Mouse (Mus musculus): ENCODE results near the gene Mmgt1. TPM values are rescaled to one million over a fixed set of nuclear protein-coding genes. Genes with fewer than 3 reads are reported as not detected.

Gene Mmgt1
- polyA plus RNA-seq, 1 experiment from 2014 or later = 25.1 TPM

- no peaks in the 10 kb centered on the region for H3K36me3 ChIP-seq
- H3K4me3 ChIP-seq = no peak overlapping the region
- H3K4me1 ChIP-seq = no peaks in the 10 kb centered on the region
- no peaks in the 10 kb centered on the region for H3K27me3 ChIP-seq
- H3K9me3 ChIP-seq = no peaks in the 10 kb centered on the region
- ATAC-seq (ENCODE audit: insufficient number of reproducible peaks, insufficient read depth, low FRiP score, low TSS enrichment, low read depth) = no peak
- no peak overlapping the region for H3K9ac ChIP-seq
- 25% methylated on average over 6 of the region's 6 CpGs for WGBS
- no peak overlapping the region for H3K27ac ChIP-seq
- H3K4me2 ChIP-seq = no peak overlapping the region
These were observed 25.4 kb downstream of the Mmgt1 start for GRCm38 (mm10) chrX:56572465-56572864.

GRCm38 (mm10) chrX:56553584-56553983 lies 44.3 kb downstream of the Mmgt1 start:
- 78% methylated on average over 3 of the region's 3 CpGs for WGBS
- Histone ChIP-seq H3K9me3 (no peaks in the 10 kb centered on the region), H3K4me2 (no peak overlapping the region), H3K4me3 (no peak overlapping the region), H3K36me3 (no peaks in the 10 kb centered on the region), H3K27ac (no peak overlapping the region), H3K9ac (no peak overlapping the region), H3K27me3 (no peaks in the 10 kb centered on the region), H3K4me1 (no peaks in the 10 kb centered on the region)
- ATAC-seq (ENCODE audit: insufficient number of reproducible peaks, insufficient read depth, low FRiP score, low TSS enrichment, low read depth) = no peak

GRCm38 (mm10) chrX:56549506-56549905 lies 48.4 kb downstream of the Mmgt1 start, which contains the start of gene Gm648:
Gene Gm648 (minus strand): TSS chrX:56549606.
- Histone ChIP-seq H3K27me3 (no peaks in the 10 kb centered on the region), H3K36me3 (no peaks in the 10 kb centered on the region), H3K27ac (no peak within 1 kb of the TSS), H3K4me3 (no peak within 1 kb of the TSS), H3K9me3 (no peaks in the 10 kb centered on the region), H3K9ac (no peak within 1 kb of the TSS), H3K4me2 (no peak within 1 kb of the TSS), H3K4me1 (no peaks in the 10 kb centered on the region)
- no peak for ATAC-seq (ENCODE audit: insufficient number of reproducible peaks, insufficient read depth, low FRiP score, low TSS enrichment, low read depth)
- 86% methylated on average over 7 of the region's 7 CpGs for WGBS

- 57% methylated on average over 4 of the region's 4 CpGs for WGBS
- H3K27me3 ChIP-seq = no peaks in the 10 kb centered on the region
- H3K9me3 ChIP-seq = no peaks in the 10 kb centered on the region
- H3K36me3 ChIP-seq = no peaks in the 10 kb centered on the region
- no peak overlapping the region for H3K9ac ChIP-seq
- no peak for ATAC-seq (ENCODE audit: insufficient number of reproducible peaks, insufficient read depth, low FRiP score, low TSS enrichment, low read depth)
- H3K27ac ChIP-seq = no peak overlapping the region
- no peaks in the 10 kb centered on the region for H3K4me1 ChIP-seq
- H3K4me3 ChIP-seq = no peak overlapping the region
- H3K4me2 ChIP-seq = no peak overlapping the region
These were observed 60.7 kb downstream of the Mmgt1 start for GRCm38 (mm10) chrX:56537162-56537561.

Small RNAs within 50 kb of the gene (microRNA-seq; reads per million reads assigned to microRNA genes)
- not detected for gene Mir5116

Other genes starting within 250 kb of the Mmgt1 start
- gene Smim10l2a, start 223.5 kb downstream of the Mmgt1 start, polyA plus RNA-seq (2015; fragmentation: Nextera tagmentation; extraction: Ambion mirVana) = 6.1 and 6.8 TPM in 2 replicates
- 2.2 and 4.2 TPM in 2 replicates for gene Gm2174, start 150.1 kb downstream of the Mmgt1 start, polyA plus RNA-seq (2015; fragmentation: Nextera tagmentation; extraction: Ambion mirVana)
- gene Ints6l, start 143.2 kb downstream of the Mmgt1 start, polyA plus RNA-seq (2015; fragmentation: Nextera tagmentation; extraction: Ambion mirVana) = 24.6 and 26.3 TPM in 2 replicates
- gene Gm10477, start 73.3 kb downstream of the Mmgt1 start, polyA plus RNA-seq (2015; fragmentation: Nextera tagmentation; extraction: Ambion mirVana) = not detected in 2 replicates
- not detected in 2 replicates for gene Gm648, start 48.5 kb downstream of the Mmgt1 start, polyA plus RNA-seq (2015; fragmentation: Nextera tagmentation; extraction: Ambion mirVana)
- 13.6 and 15.6 TPM in 2 replicates for gene Slc9a6, start 11.7 kb upstream of the Mmgt1 start, polyA plus RNA-seq (2015; fragmentation: Nextera tagmentation; extraction: Ambion mirVana)
- 52.3 and 57.3 TPM in 2 replicates for gene Fhl1, start 133.7 kb upstream of the Mmgt1 start, polyA plus RNA-seq (2015; fragmentation: Nextera tagmentation; extraction: Ambion mirVana)
- gene Map7d3, start 224.3 kb upstream of the Mmgt1 start, polyA plus RNA-seq (2015; fragmentation: Nextera tagmentation; extraction: Ambion mirVana) = 4.1 and 4.2 TPM in 2 replicates

Data from embryonic facial prominence, embryonic 13.5 days (tissue).